Mouse (Mus musculus) bone marrow, adult 2 months (tissue): ENCODE results near the gene Ubqln1. TPM values are rescaled to one million over a fixed set of nuclear protein-coding genes. Genes with fewer than 3 reads are reported as not detected.

Experiments
- H3K27ac ChIP-seq: fragments of 200-500 bp; 2 replicates; pipeline ENCODE4 v1.5.1; 2012; ENCODE audit warnings: low read depth, mild to moderate bottlenecking, control low read depth, inconsistent platforms, low read length; ENCODE audit not compliant: control insufficient read depth, poor library complexity, insufficient read depth
- H3K4me1 ChIP-seq: fragments of 200-500 bp; 2 replicates; pipeline ENCODE4 v1.6.1; 2011; ENCODE audit warnings: low read length; ENCODE audit not compliant: control insufficient read depth, insufficient read depth
- H3K4me3 ChIP-seq: fragments of 200-500 bp; replicated peaks from 2 replicates; pipeline ENCODE3; 2011; ENCODE audit warnings: mild to moderate bottlenecking, low read depth, low read length, control low read depth; ENCODE audit not compliant: control insufficient read depth
- CTCF ChIP-seq: fragments of 200-500 bp; IDR thresholded peaks from 2 replicates; pipeline ENCODE4 v1.5.1; 2011; ENCODE audit warnings: low read length, control low read depth; ENCODE audit not compliant: control insufficient read depth, insufficient read depth
- POLR2A ChIP-seq: fragments of 200-500 bp; IDR thresholded peaks from 2 replicates; pipeline ENCODE4 v1.6.1; 2011; ENCODE audit warnings: low read depth, mild to moderate bottlenecking, control low read depth, low read length, borderline replicate concordance; ENCODE audit not compliant: control insufficient read depth
- WGBS: fragments of 180-500 bp; shearing (Covaris S2); methylation state at CpG from one replicate; pipeline ENCODE4 v1.1.7; 2018; 5-methylcytosine and 5-hydroxymethylcytosine counted together
- polyA plus RNA-seq: library from polyadenylated mRNA; stranded (reverse); fragments of >200 nt; gene quantifications from 2 replicates; pipeline ENCODE4 v1.2.4, GENCODE M21; 2011; ENCODE audit warnings: low replicate concordance; ENCODE audit not compliant: missing spikeins, insufficient read depth, insufficient read length

The Ubqln1 gene
- polyA plus RNA-seq, 1 experiment = 31.6 TPM

- no peak overlapping the region for H3K4me3 ChIP-seq
- WGBS = 82% methylated on average over 4 of the region's 4 CpGs
- TF ChIP-seq CTCF = no peak
- no peak for TF ChIP-seq POLR2A
- no peaks in the 10 kb centered on the region; the same call in none of the 2 replicates for H3K4me1 ChIP-seq
- H3K27ac ChIP-seq = no peak overlapping the region
Measured at GRCm38 (mm10) chr13:58206084-58206483, 9.4 kb downstream of the Ubqln1 start.

GRCm38 (mm10) chr13:58204986-58205385, 10.5 kb downstream of the Ubqln1 start:
- Histone ChIP-seq H3K4me1 (no peaks in the 10 kb centered on the region; the same call in none of the 2 replicates), H3K27ac (no peak overlapping the region), H3K4me3 (no peak overlapping the region)
- 8% methylated on average over 4 of the region's 4 CpGs for WGBS
- TF ChIP-seq CTCF = no peak
- no peak for TF ChIP-seq POLR2A

GRCm38 (mm10) chr13:58204202-58204601, 11.3 kb downstream of the Ubqln1 start:
- Histone ChIP-seq H3K27ac (no peak overlapping the region), H3K4me3 (no peak overlapping the region), H3K4me1 (no peaks in the 10 kb centered on the region; the same call in none of the 2 replicates)
- no peak for TF ChIP-seq CTCF
- TF ChIP-seq POLR2A = no peak
- 94% methylated on average over 3 of the region's 3 CpGs for WGBS

GRCm38 (mm10) chr13:58202903-58203302, 12.6 kb downstream of the Ubqln1 start:
- Histone ChIP-seq H3K4me1 (no peaks in the 10 kb centered on the region; the same call in none of the 2 replicates), H3K4me3 (no peak overlapping the region), H3K27ac (no peak overlapping the region)
- TF ChIP-seq CTCF (no peak), POLR2A (no peak)
- 72% methylated on average over 1 of the region's 1 CpGs for WGBS

GRCm38 (mm10) chr13:58201908-58202307, 13.5 kb downstream of the Ubqln1 start:
- Histone ChIP-seq H3K27ac (no peak overlapping the region), H3K4me3 (no peak overlapping the region), H3K4me1 (no peaks in the 10 kb centered on the region; the same call in none of the 2 replicates)
- WGBS = 82% methylated on average over 3 of the region's 3 CpGs
- TF ChIP-seq CTCF (no peak), POLR2A (no peak)

- 73% methylated on average over 6 of the region's 6 CpGs for WGBS
- Histone ChIP-seq H3K4me3 (no peak overlapping the region), H3K4me1 (no peaks in the 10 kb centered on the region; the same call in 1 of the 2 replicates)
Measured at GRCm38 (mm10) chr13:58201343-58201742, 14.1 kb downstream of the Ubqln1 start.

GRCm38 (mm10) chr13:58197981-58198640, 17.3 kb downstream of the Ubqln1 start:
- TF ChIP-seq POLR2A = no peak
- TF ChIP-seq CTCF = no peak
- WGBS = 73% methylated on average over 7 of the region's 7 CpGs
- Histone ChIP-seq H3K4me1 (no peaks in the 10 kb centered on the region; the same call in 1 of the 2 replicates), H3K27ac (no peak overlapping the region), H3K4me3 (no peak overlapping the region)

More at GRCm38 (mm10) chr13:58201343-58201742, 14.1 kb downstream of the Ubqln1 start:
- no peak overlapping the region for H3K27ac ChIP-seq
- TF ChIP-seq POLR2A (no peak), CTCF (no peak)

- Histone ChIP-seq H3K4me1 (no peaks in the 10 kb centered on the region; the same call in 1 of the 2 replicates), H3K4me3 (no peak overlapping the region), H3K27ac (no peak overlapping the region)
- WGBS = 85% methylated on average over 3 of the region's 3 CpGs
- TF ChIP-seq CTCF (no peak), POLR2A (no peak)
Measured at GRCm38 (mm10) chr13:58197211-58197610, 18.2 kb downstream of the Ubqln1 start.

- H3K4me1 ChIP-seq = no peaks in the 10 kb centered on the region
- 82% methylated on average over 3 of the region's 3 CpGs for WGBS
- H3K4me3 ChIP-seq = no peak overlapping the region
- no peak overlapping the region for H3K27ac ChIP-seq
- TF ChIP-seq POLR2A (no peak), CTCF (no peak)
Measured at GRCm38 (mm10) chr13:58194908-58195307, 20.5 kb downstream of the Ubqln1 start.
